Mouse (Mus musculus) urinary bladder, adult 2 months (tissue): ENCODE measurements around the gene Cd82. TPM values are rescaled to one million over a fixed set of nuclear protein-coding genes. Genes with fewer than 3 reads are reported as not detected.

ENCODE experiments used
- DNase-seq: peaks from one replicate; pipeline ENCODE4 v3.0.0; 2022; ENCODE audit warnings: low spot score
- polyA plus RNA-seq: library from polyadenylated mRNA; depleted of rRNA; stranded (reverse); fragments of >200 nt; gene quantifications from 2 replicates; pipeline ENCODE4 v1.2.3, GENCODE M21; 2012

Cd82 gene
- polyA plus RNA-seq, 1 experiment, result 96.4 TPM

DNA sequence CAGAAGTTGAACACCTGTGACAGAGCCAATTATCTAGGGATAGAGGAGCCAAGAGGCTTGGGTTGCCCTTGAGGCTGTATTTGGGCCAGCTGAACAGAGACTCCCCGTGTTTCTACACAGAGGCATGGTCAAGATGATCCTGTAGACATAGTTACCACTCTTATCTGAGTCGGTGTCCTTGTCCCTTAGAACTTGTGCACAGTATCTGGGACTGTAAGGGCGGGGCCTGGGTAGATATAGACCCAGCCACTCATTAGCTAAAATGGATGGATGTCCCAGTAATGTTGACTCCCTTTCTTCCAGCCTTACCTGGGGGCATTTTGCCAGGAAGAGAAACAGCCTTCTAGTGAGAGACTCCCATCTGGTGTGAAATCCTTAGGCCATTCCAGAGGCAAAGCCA, 3.4 kb upstream of the Cd82 start:
- no peak for DNase-seq

DNA sequence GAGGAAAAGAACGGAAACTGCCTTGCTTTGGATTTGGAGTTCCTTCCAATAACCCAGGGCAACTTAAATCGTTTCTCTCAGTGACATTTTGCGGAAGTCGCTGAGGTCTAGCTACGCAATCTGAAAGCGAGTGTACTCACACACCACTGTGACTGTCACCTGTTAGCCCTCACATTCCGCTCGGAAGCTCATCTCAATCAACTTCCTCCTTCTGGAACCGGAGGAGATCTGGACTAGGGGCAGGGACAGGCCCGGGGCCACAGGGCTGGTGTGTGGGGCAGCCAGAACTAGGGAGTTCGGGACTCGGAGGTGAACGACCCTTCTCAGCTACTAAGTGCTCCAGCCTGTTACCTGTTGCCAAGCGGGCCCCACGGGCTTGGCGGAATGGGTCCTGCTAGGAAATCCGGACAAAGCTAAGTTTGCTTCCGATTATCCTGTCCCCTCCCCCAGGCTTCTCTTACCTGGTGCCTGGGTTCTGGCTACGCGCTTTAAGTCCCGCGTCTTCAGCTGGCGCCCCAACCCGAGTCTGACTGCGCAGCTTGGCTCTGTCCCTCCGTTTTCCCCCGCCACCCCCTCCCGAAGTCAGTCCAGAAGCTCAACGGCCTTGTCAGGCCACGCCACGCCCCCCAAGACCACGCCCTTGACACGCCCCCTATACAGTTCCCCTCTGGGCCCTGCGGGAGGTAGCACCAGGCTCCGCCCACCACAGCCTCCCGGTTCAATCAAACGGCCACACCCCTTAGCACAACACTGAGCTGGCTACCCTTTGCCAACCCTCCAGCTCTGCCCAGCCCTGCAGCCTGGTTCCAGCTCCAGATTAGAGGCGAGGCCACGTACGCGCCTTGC, 848 bp downstream of the Cd82 start:
- DNase-seq, result peak; percentile 86

DNA sequence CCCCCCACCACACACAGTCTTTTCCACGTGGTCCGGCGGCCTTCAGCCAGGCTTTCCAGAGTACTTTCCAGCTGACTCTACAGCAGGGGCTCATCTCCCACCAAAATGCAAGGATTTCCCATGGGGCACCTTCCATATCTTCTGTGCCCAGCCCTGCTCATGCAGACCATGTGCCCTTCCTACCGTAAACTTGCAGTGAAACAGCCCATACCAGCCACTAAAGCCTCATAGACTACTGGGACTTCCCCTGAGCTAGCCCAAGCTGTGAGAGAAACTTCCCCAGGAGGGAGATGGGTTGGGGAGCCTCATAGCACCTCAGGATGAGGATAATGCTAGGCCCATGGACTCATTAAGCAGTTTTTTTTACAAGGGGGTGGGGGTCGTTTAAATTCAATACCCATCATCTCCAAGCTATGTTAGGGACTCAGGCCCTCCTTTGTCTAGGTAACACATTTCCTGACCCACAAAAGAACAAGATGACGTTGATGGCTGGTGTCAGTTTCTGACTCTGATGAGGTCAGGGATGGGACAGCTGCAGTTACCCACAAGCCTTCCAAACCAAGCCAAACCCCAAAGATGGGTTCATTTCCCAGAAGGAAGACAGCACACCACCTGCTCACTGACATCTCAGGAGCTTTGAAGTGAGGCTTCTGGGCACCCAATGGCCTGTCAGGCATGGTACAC, 2.0 kb downstream of the Cd82 start:
- no peak for DNase-seq

DNA sequence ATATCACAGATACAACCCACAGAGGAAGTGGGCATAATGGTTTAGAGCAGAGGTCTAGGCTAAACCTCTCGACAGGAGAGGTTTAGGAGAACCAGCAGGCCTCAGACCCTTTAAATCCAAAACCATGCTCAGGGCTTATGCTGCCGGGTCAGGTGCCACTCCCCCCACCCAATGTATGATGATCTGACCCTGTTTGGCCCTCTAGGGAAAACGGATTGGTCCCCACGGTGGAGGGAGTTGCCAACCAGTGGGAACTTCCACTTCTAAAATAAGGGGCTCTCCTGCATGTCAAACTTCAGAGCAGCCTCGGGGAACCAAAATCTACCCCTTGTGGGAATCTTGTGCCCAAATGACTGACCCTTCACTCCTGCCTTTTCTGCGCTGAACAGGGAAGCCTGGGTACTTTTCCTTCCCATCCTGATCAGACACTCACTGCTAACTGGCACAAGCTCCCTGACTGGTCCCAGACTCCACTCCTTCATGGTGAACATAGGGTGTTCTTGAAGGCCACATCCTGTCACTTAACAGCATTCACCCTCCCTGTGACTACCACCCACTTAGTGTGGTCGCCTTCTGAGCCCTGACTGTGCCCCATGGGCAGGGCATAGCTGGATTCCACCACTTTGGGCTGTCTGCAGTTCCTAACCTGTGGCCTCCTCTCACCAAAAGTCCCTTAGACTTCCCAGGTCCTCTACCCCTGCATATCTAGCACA, 3.6 kb downstream of the Cd82 start:
- DNase-seq, result no peak

DNA sequence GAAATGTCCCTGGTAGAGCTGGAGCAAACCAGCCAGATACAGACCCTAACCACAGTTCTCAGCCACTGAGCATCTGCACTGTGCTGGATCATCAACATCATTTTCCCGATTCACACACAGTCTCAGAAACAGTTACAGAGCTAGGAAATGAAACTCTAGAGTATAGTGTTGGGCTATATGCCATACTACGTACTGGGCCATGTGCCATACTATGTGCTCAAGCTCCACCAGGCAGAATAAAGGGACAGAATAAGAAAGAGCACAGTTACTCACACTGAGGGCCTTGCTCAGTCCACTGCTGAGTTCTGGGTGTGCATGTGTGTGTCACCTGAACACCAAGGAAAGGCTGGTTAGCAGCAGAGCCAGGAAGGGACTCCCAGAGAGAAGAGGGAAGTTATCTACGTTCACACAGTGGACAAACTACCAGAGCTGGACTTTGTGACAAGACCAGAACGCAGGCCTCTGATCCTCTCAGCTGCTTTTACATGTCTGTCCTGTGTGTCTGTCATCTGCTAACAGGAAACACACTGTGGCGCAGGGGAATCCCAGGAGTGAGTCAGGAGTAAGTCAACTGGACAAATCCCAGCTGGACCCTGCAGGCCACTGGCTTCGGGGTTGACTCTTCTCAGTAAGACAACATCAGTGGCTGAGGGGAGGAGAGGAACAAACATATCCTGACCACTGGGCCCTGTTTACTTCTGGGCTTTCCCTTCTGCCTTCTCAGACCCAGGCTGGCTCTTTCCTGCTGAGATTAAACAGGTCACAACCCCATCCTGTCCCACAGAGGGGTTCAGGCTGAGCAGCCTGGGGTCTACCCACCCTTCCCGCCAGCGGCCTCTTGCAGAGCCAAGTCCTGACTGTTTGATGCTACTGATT, 4.4 kb downstream of the Cd82 start:
- no peak for DNase-seq

DNA sequence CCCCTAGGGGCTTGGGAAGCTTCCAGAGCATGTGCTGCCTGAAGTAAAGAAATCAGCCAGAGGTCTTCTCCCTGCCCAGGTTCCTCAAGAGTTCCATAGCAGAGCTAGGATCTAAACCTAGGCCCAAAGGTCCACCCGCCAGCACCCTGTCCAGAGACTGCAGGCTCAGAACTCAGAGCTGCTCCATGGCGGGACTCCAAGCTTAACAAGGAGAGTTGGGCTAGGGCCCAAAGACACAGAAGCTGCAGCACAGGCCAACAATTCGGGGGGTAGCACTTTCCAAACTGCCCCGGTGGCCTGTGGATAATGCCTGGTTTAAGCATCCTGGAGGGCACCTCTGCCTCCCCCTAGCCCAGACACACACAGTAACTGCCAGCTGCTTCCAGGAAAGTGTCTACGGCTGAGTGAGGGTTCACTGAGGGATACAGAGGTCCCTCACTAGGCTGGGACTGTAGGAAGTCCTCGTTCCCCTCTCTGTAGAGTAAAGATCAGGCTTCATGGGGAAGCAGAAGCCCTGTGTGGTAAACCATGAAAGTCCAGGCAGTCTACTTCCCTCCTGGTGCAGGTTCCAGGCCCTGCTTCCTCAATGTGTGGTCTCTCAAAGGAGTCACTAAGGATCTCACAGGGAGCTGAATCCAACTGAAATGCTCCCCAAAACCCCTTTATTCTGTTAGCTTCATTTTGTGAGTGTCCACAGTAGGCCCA, 5.4 kb downstream of the Cd82 start:
- no peak for DNase-seq

DNA sequence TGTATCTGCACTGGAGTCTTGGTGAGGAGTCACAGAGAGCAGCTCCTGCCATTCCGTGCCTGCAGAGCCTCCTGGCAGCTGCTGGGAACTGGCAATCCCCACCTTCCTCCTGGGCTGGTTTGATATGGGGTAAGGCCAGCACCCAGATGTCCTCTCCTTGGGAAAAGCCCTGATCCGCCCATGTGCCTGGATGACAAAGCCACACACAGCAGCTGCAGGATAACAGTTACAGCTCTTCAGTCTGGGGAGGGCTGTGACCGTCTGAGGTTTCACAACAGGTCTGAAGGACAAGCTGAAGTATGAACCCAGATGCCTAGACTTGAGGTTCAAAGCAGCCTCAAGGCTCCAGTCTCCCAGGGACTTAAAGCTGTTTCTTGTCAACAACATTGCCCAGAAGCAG, 6.8 kb downstream of the Cd82 start:
- no peak for DNase-seq

DNA sequence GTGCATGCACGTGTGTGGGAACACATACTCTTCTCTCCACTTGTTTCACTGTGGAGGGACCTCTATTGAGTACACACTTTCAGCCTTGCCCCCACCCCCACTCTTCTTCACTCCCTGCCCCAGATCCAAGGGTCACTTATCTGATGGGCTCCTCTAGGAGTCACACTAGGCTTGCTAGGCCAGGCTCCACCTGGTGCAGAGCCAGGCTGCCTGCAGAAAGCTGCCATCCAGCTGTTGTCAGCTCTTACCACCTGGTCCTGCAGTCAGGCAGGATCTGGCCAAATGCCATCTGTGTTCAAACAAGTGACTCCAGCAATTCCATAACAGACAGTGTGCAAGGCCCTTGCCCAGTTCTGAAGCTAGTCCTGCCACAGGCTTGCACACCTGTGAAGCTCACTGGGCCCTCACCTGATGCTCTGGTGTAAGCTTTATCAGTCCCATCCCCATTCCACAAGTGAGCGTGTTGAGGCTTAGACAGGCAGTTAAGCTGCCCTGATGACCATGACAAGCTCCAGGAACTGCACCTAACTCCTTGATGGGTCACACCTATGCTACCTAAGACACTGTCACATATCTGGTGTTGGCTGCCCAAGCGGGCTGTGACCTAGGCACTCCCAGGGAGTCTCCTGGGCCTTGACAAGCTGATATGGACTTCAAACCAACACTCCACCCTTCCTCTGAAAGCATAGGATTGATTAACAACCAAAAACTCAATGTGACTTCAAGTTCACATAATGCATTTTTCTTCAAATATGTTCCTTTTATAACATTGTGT, 7.9 kb downstream of the Cd82 start:
- DNase-seq, result no peak

DNA sequence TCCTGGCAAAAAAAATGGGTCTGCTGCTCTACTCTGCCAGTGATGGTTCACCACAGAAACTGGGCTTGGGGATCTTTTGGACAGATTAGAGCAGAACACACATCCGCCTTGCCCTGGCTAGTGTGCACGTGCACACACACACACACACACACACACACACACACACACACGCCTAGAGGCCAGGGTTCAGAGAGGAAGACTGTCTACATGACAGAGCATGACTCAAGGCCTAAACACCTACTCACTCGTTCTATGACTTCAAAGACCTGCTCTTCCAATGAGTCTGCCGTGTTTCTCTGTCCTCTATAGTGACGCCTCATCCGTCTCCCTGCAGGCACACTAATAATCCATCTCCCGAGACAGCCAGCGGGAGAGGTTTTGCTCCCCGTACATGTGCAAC, 8.6 kb downstream of the Cd82 start:
- DNase-seq, result no peak

DNA sequence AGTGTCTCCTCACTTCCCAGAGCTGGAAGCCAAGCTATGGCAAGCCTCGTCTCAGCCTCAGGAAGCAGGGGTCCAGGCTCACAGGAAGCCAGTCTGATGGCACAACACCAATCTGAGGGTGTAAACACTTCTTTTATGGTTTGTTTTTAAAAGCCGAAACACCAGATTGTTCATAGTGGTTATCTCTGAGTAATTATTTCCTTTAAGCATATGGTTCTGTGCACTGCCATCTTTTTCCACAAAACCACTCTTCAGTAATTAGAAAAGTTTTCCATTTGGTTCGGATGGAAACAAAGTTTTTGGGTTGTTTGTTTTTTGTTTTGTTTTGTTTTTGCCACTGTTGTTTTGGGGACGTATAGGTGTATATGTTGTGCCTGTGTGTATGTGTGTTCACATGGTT, 9.9 kb downstream of the Cd82 start:
- DNase-seq, result no peak

DNA sequence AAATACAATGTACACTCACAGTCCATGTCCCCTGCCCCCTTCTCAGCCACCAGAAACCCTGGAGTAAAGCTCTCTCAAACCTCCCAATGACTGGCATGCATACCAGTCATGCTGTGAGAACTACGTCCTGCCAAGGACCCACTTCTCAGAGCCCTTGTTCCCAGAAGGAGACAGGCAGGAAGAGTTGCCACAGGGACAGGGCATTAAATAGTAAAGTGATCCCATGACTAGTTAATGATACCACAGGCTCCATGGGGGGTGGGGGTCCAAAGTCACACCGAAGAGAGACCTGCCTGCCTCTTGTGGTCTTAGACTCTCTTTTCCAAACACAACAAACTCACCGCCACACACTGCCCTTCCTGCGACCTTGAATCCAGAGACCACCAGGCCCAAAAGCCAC, 10.4 kb downstream of the Cd82 start:
- no peak for DNase-seq

DNA sequence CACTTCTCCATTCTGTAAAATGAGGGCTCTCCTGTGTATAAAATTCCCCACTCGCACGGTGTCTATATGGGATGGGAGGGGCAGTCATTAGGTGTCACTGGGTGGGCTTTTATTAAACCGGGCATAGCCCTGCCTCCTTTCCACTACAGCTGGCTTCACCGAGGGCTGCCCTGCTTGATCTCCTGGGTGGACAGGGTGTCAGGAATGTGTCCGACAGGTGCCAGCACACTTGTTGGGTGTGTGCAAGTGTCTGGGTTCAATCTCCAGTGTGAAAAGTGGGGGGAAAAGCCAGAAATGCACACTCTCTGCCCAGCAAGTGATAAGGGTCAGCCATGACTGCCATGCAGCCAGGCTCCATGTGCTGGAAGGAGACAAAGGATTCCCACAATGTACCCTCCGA, 10.9 kb downstream of the Cd82 start:
- DNase-seq, result no peak

DNA sequence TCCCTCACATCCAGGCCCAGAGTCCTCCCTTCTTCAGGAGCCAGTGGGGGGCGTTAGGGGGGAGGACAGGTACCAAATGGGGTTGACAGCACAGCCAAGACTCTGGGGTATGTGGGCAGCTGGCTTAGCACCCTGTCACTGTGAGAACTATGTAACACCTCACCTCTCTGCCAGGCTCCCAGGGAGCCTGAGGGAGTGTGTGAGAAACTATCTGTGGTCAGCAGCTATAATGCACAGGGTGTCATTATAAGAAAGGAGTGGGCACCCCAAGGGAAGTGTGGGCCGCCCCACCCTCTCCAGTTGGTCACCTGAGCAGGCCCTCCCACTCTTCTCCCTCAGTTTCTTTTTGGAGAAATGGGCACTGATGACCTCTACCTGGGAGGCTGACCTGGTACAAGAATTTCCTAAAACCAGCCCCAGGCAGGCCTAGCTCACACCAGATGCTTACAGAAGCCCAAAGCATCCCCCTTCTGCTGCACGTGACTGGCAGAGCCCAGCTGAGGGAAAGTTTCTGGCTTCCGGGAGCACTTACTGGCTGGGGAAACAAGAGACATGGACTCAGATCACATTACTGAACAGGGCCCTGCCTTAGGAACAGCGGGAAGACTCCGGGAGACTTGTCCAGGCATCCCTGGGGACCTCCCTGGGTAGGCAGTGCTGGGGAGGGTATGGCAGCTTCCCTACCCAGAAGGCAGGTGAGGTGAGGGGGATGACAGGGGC, 11.6 kb downstream of the Cd82 start:
- no peak for DNase-seq

DNA sequence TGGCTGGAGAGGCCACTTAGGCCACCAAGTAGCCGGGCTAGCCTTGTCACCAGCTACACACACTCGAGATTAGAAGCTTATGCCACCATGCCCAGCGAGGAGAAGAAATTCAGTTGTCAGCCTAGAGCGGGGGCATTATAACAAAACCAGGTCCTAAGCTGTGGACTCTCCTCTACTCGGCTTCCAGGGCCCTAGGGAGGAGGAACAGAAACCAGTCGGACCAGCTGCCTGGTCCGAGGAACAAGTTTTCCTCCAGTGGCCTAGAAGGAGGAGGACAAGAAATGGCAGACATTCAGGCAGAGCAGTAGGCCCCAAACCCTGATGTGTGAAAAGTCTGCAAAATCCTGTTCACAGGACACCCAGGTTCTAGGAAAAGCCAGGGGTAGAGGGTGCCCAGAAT, 12.2 kb downstream of the Cd82 start:
- DNase-seq, result no peak

DNA sequence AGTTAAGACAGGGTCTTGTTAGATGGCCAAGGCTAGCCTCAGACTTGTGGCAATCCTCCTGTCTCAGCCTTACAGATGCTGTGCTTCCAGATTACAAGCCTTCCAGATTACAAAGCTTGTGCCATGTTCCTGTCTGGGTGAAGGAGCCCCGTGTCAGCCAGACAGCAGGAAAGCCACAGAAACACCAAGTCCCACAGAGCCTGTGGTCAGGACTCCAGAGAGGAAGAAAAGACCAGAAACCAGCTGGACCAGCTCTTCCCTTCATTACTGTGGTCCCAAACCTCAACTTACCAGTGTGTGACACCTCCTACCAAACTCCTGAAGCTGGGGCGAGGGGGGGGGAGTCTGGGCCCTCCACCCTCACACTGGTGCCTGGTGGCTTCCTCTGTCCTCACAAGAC, 13.3 kb downstream of the Cd82 start:
- no peak for DNase-seq

DNA sequence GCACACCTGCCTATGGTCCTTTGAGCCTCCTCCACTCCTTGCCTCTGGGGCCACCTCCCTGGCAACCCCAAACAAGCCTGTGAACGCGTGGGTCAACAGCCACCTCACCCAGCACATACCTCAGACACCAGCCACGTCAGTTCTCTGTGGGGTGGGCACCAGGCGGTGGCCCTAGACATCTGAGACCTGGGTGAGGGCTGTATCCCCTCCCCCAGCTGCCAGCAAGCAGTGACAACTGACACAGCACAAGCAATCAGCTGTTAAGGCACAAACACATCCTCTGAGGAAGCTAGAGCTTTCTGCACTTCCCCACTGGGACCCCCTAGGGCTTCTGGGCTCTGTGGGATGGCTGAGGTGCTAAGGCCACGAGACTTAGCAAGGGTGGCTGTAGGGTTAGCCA, 14.2 kb downstream of the Cd82 start:
- no peak for DNase-seq

DNA sequence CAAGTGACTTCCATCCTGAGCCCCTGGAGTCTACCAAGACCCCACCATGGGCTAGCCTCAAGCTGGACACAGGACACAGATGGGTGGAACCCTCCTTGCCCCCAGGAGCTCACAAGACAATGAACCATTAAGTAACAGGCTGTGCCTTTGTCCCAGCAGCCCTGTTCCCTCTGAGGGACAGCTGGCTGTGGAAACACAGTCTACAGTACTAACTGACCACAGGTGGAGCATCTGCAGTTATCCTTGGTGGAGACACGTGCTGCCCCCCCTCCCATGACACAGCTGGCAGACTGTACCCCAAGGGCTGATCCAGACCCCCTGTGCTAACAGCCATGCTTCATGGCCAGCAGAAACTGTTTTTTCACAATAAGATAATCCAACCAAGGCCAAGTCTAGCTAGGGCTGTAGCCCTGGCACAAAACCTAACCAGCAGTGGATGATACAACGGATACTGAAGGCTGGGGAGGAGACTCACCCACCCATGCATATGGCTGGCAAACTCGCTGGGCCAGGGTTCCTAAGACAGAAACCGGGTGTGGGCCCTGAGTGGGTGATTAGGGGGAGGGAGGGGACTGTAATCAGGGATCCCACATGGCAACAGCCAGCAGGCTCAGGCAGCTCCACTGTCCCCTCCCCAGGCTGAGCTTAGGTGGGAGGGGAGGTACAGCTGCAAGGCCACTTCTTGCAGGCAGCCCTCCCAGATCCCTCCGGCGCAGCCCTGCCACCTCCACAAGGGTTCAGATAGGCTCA, 15.3 kb downstream of the Cd82 start:
- DNase-seq, result no peak

DNA sequence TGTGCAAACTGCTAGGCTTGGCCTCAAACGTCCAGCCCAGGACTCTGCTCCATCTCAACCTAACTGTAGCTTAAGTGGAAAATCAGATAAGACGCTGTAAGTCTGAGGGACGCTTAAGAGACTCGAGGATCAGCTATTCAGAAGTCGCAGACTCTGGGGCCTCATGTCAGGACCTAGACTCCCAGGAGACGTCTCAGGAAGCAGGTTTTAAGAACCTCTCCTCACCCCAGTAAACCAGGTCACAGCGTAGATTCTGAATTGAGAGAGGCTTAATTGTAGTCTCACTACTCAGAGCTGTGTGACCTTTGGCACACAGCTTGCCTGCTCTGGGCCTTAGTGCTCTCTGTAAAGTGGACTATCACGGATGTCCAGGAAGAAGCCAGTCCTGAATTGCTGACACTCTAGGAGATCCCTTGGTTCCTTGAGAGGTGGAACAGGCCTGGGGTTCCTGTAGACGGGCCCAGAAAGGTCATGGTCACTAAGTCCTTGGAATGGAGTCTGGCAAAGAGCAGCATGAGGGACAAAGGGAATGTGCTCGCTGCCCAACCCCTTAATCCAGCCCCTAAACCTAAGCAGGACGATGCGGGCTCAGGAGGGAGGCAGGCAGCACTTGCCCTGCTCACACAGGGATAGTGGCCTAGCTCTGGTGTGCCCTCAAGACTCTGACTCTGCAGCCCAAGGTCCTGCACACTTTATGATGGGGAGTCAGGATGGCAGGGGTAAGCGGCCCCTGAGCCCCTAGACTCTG, 16.2 kb downstream of the Cd82 start:
- no peak for DNase-seq
